Mouse (Mus musculus) megakaryocyte, embryonic 14.5 days (primary cell): ENCODE measurements around the gene Ttll11. TPM values are rescaled to one million over a fixed set of nuclear protein-coding genes. Genes with fewer than 3 reads are reported as not detected.

ENCODE experiments used
- H3K27me3 ChIP-seq: replicated peaks from 2 replicates; pipeline ENCODE3; 2012; ENCODE audit warnings: inconsistent platforms
- H3K36me3 ChIP-seq: replicated peaks from 2 replicates; pipeline ENCODE3; 2012; ENCODE audit warnings: low read length, inconsistent platforms, mixed read lengths
- H3K4me1 ChIP-seq: 2 replicates; pipeline ENCODE4 v1.6.1; 2012; ENCODE audit warnings: inconsistent platforms
- H3K4me3 ChIP-seq: replicated peaks from 2 replicates; pipeline ENCODE3; 2012; ENCODE audit warnings: moderate library complexity, mild to moderate bottlenecking, inconsistent platforms
- H3K9me3 ChIP-seq: 2 replicates; pipeline ENCODE4 v1.6.1; 2012; ENCODE audit warnings: inconsistent platforms
- FLI1 ChIP-seq: IDR thresholded peaks from 2 replicates; pipeline ENCODE4 v1.6.1; 2012; ENCODE audit warnings: low read length, inconsistent platforms, mixed read lengths
- GATA1 ChIP-seq: IDR thresholded peaks from 3 replicates; pipeline ENCODE4 v1.6.1; 2012; ENCODE audit warnings: mixed read lengths, low read length, inconsistent platforms, borderline replicate concordance
- polyA plus RNA-seq: library from polyadenylated mRNA; stranded (reverse); fragments of >175 nt; gene quantifications from 2 replicates; pipeline ENCODE4 v1.2.3, GENCODE M21; 2012; ENCODE audit warnings: low replicate concordance; ENCODE audit not compliant: insufficient read depth

Gene Ttll11
- polyA plus RNA-seq, 1 experiment, result 64.8 TPM

DNA sequence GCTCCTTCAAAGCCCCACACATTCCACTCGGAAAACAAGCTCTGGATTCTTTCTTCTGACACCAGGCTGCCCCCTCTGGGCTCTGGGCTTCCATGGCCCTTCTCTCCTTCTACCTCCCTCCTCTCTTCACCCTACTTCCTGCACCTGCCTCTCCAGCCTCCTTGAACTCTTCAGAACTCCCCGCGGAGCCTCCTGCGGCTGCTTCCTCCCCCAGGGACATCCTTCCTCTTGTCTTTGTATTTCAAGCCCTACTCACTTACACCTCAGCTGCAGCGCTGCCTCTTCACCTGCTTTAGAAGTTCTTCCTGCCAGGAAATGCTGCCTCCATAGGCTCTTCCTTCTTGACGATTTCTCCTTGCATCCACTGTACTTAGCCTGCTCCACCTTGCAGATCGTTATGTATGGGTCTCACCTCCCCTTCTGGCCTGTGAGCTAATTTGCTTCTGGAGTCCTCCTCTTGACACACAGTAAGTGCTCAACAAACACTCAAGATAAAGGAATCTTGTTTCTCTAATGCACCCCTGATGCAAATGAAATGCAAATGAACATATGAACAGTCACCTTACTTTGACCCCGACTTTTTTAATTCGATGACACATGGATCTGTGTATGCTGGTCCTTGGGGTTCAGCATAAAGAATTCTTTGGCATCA is 97.3 kb downstream of the Ttll11 start:
- H3K36me3 ChIP-seq, result peaks cover 31% of the 10 kb centered on the region
- no peaks in the 10 kb centered on the region for H3K9me3 ChIP-seq
- peaks cover 90% of the 10 kb centered on the region for H3K4me1 ChIP-seq
- peak overlapping the region; percentile 93 for H3K4me3 ChIP-seq
- TF ChIP-seq GATA1 (no peak), FLI1 (no peak)
- no peaks in the 10 kb centered on the region for H3K27me3 ChIP-seq

DNA sequence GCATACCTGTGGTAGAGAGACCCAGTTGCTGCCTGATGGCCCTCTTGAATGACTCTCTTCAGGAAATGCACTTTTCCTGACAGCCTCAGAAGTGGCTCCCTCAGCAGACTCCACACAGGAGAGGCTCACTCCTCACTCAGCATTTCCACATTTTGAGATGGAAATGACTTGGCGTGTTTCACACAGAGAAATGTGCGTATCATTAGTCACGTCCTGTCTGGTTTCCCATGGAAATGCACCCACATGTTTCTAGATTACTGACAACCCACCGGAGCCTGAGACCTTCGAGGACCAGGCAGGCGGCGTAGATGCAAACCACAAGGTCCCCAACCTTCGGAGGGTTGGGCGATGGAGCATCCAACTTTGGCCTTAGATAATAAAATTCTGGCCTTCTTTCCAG is 97.8 kb downstream of the Ttll11 start:
- Histone ChIP-seq H3K36me3 (peaks cover 36% of the 10 kb centered on the region), H3K9me3 (no peaks in the 10 kb centered on the region), H3K27me3 (no peaks in the 10 kb centered on the region), H3K4me3 (peak overlapping the region; percentile 93), H3K4me1 (peaks cover 95% of the 10 kb centered on the region)
- TF ChIP-seq FLI1, result no peak; the same call in 1 of the 2 replicates
- peak; percentile 36; the same call in 1 of the 3 replicates for TF ChIP-seq GATA1

DNA sequence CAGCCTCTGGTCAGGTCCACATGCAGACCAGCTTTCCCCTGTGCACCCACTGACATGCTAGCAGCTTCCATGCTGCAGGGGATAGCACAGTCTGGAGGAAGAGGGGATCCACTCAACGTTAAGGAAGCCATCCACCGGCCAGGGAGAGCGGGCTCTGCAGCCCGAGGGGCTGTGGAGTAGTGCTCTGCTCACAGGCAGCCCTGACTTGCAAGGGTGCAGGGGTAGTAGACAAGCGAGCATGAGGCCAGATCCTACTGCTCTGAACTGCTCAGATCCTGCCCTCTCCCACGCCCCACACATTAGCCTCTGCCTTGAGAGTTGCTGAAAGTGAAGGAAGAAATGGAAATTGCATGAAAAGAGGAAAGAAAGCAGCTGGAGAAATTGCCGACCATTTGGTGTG is 99.4 kb downstream of the Ttll11 start:
- peaks cover 52% of the 10 kb centered on the region for H3K36me3 ChIP-seq
- no peaks in the 10 kb centered on the region for H3K9me3 ChIP-seq
- no peak for TF ChIP-seq FLI1
- TF ChIP-seq GATA1, result no peak
- no peaks in the 10 kb centered on the region for H3K27me3 ChIP-seq
- H3K4me1 ChIP-seq, result peaks cover 98% of the 10 kb centered on the region
- peak overlapping the region; percentile 93 for H3K4me3 ChIP-seq

DNA sequence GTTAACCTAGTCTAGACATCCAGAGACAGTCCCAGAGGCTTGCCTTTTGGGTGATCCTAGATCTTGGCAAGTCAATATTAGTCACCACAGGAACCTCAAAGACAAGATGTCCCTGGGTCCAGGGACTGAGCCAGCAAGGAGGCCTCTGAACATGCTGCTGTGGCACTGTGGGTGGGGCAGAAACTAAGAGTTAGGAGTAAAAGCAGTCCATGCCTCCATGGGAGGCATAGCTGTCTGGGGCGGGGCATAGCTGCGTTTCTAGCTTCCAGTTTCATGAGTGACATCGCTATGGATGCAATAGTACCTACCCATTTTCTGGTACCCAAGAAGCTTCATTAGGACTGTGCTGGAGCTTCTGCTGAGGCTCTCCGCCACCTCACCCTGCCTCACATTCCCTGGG is 99.8 kb downstream of the Ttll11 start:
- peak overlapping the region; percentile 93 for H3K4me3 ChIP-seq
- H3K4me1 ChIP-seq, result peaks cover 98% of the 10 kb centered on the region
- H3K36me3 ChIP-seq, result peaks cover 57% of the 10 kb centered on the region
- no peaks in the 10 kb centered on the region for H3K27me3 ChIP-seq
- TF ChIP-seq FLI1, result no peak
- no peak for TF ChIP-seq GATA1
- no peaks in the 10 kb centered on the region for H3K9me3 ChIP-seq

DNA sequence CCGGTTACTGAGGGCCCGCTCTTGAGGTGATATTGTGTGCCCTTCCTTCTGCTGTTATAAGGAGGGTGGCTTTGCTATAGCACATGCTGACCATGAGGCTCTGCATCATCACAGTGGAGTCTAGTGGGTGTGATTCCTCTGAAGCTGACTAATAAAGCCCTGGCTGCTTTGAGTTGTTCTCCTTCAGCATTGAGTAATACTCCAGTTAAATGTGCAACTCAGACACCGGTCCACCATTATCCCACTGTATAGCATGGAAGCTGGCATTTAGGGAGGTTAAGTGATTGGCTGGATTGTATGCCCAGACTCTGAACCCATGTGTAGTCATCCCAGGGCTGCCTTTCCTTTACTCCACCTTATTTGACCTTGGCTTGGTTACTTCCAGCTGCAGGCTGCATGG is 101.2 kb downstream of the Ttll11 start:
- H3K27me3 ChIP-seq, result no peaks in the 10 kb centered on the region
- TF ChIP-seq FLI1 (no peak), GATA1 (no peak)
- peak overlapping the region; percentile 69 for H3K4me3 ChIP-seq
- peaks cover 98% of the 10 kb centered on the region for H3K4me1 ChIP-seq
- H3K9me3 ChIP-seq, result no peaks in the 10 kb centered on the region
- H3K36me3 ChIP-seq, result peaks cover 70% of the 10 kb centered on the region

DNA sequence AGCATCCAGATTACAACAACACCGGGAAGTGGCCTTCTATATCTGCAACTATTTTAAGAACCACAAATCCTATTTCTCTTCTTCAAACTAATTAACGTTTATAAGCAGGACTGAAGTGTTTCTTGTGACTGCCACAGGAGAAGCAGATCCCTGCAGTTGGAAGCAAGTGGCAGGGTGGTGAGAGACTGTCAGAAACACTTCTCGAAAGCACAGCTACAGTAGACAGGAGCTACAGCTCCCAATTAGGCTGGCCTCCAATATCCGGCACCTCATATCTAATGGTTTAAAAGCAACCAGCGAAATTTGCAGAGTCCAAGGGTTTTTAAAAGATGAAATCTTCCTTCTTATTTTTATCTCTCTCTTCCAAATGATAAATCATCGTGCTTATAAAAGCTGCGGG is 104.1 kb downstream of the Ttll11 start:
- peaks cover 99% of the 10 kb centered on the region for H3K36me3 ChIP-seq
- no peaks in the 10 kb centered on the region for H3K9me3 ChIP-seq
- TF ChIP-seq FLI1, result no peak
- no peak for TF ChIP-seq GATA1

DNA sequence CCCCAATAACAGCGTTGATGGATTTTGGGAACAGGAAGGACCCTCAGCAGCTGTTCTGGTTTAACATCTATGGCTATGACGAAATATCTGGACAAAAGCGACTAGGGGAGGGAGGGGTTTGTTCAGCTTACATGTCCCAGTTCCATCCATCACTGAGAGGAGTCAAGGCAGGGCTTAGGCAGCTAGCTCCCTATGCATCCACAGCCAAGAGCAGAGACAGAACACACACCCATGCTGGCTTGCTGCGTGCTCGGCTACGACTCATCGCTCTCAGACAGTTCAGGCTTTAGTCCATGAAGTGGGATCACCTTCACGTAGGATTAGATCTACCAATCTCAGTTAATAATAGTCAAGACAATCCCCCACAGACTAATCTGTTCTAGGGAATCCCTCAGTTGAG is 105.3 kb downstream of the Ttll11 start:
- peak overlapping the region; percentile 66 for H3K4me3 ChIP-seq
- H3K9me3 ChIP-seq, result no peaks in the 10 kb centered on the region
- TF ChIP-seq GATA1 (no peak), FLI1 (no peak)
- peaks cover 100% of the 10 kb centered on the region for H3K4me1 ChIP-seq
- no peaks in the 10 kb centered on the region for H3K27me3 ChIP-seq
- peaks cover 99% of the 10 kb centered on the region for H3K36me3 ChIP-seq

More for the DNA sequence above, 104.1 kb downstream of the Ttll11 start:
- Histone ChIP-seq H3K4me3 (no peak overlapping the region), H3K4me1 (peaks cover 100% of the 10 kb centered on the region), H3K27me3 (no peaks in the 10 kb centered on the region)

DNA sequence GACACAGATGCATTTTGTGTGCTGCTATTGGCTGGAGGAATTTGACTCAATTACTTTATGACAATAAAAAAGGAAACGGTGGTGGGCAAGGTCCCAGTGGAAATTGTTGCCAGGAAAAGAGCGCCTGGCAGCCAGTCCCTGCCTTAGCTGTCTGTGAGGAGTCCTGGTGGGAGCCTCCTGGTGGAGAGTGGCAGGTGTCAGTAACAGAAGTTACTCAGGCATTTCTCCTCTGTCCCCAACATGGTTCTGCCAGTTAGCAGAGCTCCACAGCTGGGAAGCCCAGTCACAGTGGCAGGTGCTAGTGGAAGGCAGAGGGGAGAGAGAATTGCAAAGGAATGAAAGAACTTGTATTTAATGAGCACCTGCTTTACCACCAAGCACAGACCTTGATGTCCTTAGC is 110.5 kb downstream of the Ttll11 start:
- no peak overlapping the region for H3K4me3 ChIP-seq
- no peaks in the 10 kb centered on the region for H3K27me3 ChIP-seq
- H3K9me3 ChIP-seq, result no peaks in the 10 kb centered on the region
- TF ChIP-seq FLI1 (no peak), GATA1 (no peak)
- peaks cover 73% of the 10 kb centered on the region for H3K4me1 ChIP-seq
- peaks cover 73% of the 10 kb centered on the region for H3K36me3 ChIP-seq

DNA sequence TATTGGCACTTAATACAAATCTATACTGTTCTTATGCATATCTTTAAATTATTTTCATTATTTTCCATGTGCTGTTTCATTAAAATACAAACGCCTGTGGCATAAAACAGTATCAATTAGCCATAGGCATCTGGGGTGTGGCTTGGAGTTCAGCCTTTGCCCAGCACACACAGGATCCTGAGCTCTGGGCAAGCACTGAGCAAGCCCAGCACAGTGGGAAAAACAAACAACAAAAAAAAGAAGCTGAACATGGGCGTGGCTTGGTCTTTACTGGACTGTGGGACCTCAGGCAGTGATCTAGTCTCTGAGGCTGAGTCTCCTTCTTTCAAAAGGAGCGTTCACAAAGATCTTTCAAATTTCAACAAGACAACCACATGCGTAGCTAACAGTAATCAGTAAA is 116.4 kb downstream of the Ttll11 start:
- no peak overlapping the region for H3K4me3 ChIP-seq
- H3K36me3 ChIP-seq, result peaks cover 70% of the 10 kb centered on the region
- no peaks in the 10 kb centered on the region for H3K9me3 ChIP-seq
- H3K27me3 ChIP-seq, result no peaks in the 10 kb centered on the region
- peaks cover 71% of the 10 kb centered on the region for H3K4me1 ChIP-seq
- TF ChIP-seq GATA1, result no peak
- no peak for TF ChIP-seq FLI1

DNA sequence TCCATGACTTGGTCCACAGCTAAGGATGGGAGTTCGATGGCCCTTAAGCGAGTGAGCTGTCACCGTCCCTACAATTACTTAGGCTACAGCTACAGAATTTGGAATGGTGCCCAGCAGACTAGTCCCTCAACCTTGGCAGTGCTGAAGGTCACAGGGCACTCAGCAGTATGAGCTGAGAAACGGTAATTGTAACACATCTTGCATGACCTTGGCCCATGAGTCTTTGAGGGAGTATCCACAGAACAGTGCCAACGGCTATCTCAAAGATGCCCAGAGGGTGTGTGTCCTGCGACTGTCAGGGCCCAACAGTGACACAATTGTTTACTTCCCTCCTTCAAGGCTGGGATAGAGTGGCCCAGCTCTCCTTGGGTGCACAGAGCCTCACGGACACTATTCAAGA is 118.5 kb downstream of the Ttll11 start:
- no peak for TF ChIP-seq FLI1
- no peak for TF ChIP-seq GATA1
- Histone ChIP-seq H3K9me3 (no peaks in the 10 kb centered on the region), H3K27me3 (no peaks in the 10 kb centered on the region), H3K4me3 (peak overlapping the region; percentile 63), H3K36me3 (peaks cover 88% of the 10 kb centered on the region), H3K4me1 (peaks cover 91% of the 10 kb centered on the region)

DNA sequence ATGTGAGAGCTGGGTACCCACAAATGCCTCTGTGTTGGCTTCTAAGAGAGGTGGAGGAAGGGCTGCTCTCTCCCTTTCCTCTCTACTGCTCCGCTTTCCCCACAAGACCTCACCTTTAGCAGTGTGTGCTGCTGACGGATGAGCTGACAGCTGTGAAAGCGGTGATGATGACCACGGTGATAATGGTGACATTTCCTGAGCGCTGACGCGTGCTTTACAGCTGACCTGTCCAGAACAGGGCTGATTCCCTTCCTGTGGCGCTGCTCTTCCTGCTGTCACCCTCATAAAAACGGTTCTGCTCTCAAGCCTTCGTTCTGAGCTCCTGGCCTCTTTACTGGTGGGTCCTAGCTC is 119.3 kb downstream of the Ttll11 start:
- Histone ChIP-seq H3K9me3 (no peaks in the 10 kb centered on the region), H3K27me3 (no peaks in the 10 kb centered on the region), H3K4me3 (peak overlapping the region; percentile 54), H3K36me3 (peaks cover 95% of the 10 kb centered on the region), H3K4me1 (peaks cover 98% of the 10 kb centered on the region)
- TF ChIP-seq FLI1 (no peak), GATA1 (no peak)
